Mouse (Mus musculus) hindbrain, embryonic 12.5 days (tissue): ENCODE results near the gene Pyy. TPM values are rescaled to one million over a fixed set of nuclear protein-coding genes. Genes with fewer than 3 reads are reported as not detected.

Source experiments
- ATAC-seq: fragments of 200-750 bp; cut with Nextera tagmentation; 2 replicates; pipeline ENCODE4 v1.8.0; 2017; ENCODE audit warnings: moderate TSS enrichment; ENCODE audit not compliant: low FRiP score
- H3K27ac ChIP-seq: fragments of 300-500 bp; sonication (generic); 2 replicates; pipeline ENCODE4 v1.5.1; 2016; ENCODE audit warnings: mild to moderate bottlenecking
- H3K27me3 ChIP-seq: fragments of 300-500 bp; sonication (generic); 2 replicates; pipeline ENCODE4 v1.6.1; 2016; ENCODE audit warnings: mild to moderate bottlenecking
- H3K36me3 ChIP-seq: fragments of 300-500 bp; sonication (generic); 2 replicates; pipeline ENCODE4 v1.6.1; 2016; ENCODE audit warnings: mild to moderate bottlenecking
- H3K4me1 ChIP-seq: fragments of 300-500 bp; sonication (generic); 2 replicates; pipeline ENCODE4 v1.6.1; 2016
- H3K4me2 ChIP-seq: fragments of 300-500 bp; sonication (generic); replicated peaks from 2 replicates; pipeline ENCODE4 v1.6.1; 2016; ENCODE audit warnings: mild to moderate bottlenecking
- H3K4me3 ChIP-seq: fragments of 300-500 bp; sonication (generic); 2 replicates; pipeline ENCODE4 v1.5.1; 2016; ENCODE audit warnings: mild to moderate bottlenecking
- H3K9ac ChIP-seq: fragments of 300-500 bp; sonication (generic); 2 replicates; pipeline ENCODE4 v1.6.1; 2016; ENCODE audit warnings: mild to moderate bottlenecking, moderate library complexity
- H3K9me3 ChIP-seq: fragments of 300-500 bp; sonication (generic); replicated peaks from 2 replicates; pipeline ENCODE4 v1.6.1; 2016; ENCODE audit warnings: mild to moderate bottlenecking
- WGBS: fragments of 180-500 bp; shearing (Covaris S2); methylation state at CpG from one replicate; pipeline ENCODE4 v1.1.7; 2016; 5-methylcytosine and 5-hydroxymethylcytosine counted together
- polyA plus RNA-seq: library from polyadenylated mRNA; unstranded; fragments of >200 nt; fragmentation: Nextera tagmentation; extraction: Ambion mirVana; gene quantifications from 2 replicates; pipeline ENCODE4 v1.2.1, GENCODE M21; 2016

Pyy gene
- polyA plus RNA-seq, 1 experiment from 2014 or later, result 5.5 TPM

DNA sequence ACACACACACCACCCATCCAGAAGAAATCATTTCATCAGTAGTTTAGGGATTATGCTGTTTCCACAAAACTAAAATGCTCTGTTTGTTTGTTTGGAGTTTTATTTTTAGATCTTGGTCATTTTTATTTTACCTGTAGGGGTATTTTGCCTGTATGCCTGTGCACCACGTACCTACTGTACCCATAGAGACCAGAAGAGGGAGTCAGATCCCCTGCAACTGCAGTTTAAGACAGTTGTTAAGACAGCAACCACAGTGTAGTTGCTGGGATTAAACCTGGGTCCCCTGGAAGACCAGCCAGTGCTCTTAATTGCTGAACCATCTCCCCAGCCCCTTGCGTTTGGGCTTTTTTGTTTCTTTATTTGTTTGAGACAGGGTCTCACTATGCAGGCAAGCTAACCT, 38.7 kb downstream of the Pyy start:
- H3K27me3 ChIP-seq, result no peaks in the 10 kb centered on the region
- no peak overlapping the region for H3K27ac ChIP-seq
- H3K4me2 ChIP-seq, result no peak overlapping the region
- peaks cover 12% of the 10 kb centered on the region for H3K4me1 ChIP-seq
- H3K9me3 ChIP-seq, result no peaks in the 10 kb centered on the region
- H3K9ac ChIP-seq, result no peak overlapping the region
- no peaks in the 10 kb centered on the region for H3K36me3 ChIP-seq
- no peak overlapping the region for H3K4me3 ChIP-seq
- 32% methylated on average over 2 of the region's 2 CpGs for WGBS
- no peak for ATAC-seq

- Histone ChIP-seq H3K9me3 (no peaks in the 10 kb centered on the region), H3K9ac (no peak overlapping the region), H3K4me2 (no peak overlapping the region), H3K27me3 (peaks cover 13% of the 10 kb centered on the region), H3K4me3 (no peak overlapping the region), H3K4me1 (peaks cover 6% of the 10 kb centered on the region), H3K36me3 (peaks cover 28% of the 10 kb centered on the region), H3K27ac (no peak overlapping the region)
- 74% methylated on average over 13 of the region's 13 CpGs for WGBS
- no peak for ATAC-seq
Observed at GRCm38 (mm10) chr11:102063076-102063475, 44.6 kb downstream of the Pyy start.

DNA sequence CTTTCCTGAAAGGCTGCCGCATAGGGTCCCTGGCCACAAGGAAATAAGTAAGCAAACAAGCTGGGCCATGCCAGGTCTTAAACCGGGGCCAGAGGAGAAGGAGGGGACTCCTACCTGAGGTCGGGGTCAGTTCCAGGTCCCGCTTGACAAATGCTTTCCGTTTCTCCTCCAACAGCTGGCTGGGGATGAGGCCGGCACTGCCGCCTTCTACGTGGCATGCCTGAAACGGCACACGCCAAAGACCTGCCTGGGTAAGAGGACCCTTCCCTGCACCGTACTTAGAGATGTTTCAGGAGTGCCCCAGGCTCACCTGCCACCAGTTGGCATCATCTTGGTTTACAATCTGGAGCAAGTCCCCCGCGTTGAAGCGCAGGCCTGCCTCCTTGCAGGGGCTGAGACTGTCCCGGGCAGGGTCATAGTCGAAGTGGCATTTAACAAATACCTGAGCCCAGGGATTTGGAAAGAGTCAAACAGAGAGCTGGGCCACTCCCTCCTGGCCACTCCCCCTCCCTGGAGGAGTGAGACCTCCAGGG, 45.6 kb downstream of the Pyy start:
- Histone ChIP-seq H3K27ac (no peak overlapping the region), H3K4me1 (peaks cover 6% of the 10 kb centered on the region), H3K36me3 (peaks cover 28% of the 10 kb centered on the region), H3K9me3 (no peaks in the 10 kb centered on the region), H3K27me3 (peaks cover 13% of the 10 kb centered on the region), H3K4me3 (no peak overlapping the region), H3K4me2 (peak overlapping the region; percentile 77; the same call in 1 of the 2 replicates), H3K9ac (no peak overlapping the region)
- no peak for ATAC-seq
- WGBS, result 23% methylated on average over 16 of the region's 16 CpGs

GRCm38 (mm10) chr11:102061236-102061940, 46.2 kb downstream of the Pyy start:
- Histone ChIP-seq H3K9ac (peak overlapping the region; percentile 62), H3K9me3 (no peaks in the 10 kb centered on the region), H3K4me1 (peaks cover 6% of the 10 kb centered on the region), H3K4me3 (peak overlapping the region; percentile 36), H3K27ac (no peak overlapping the region), H3K4me2 (peak overlapping the region; percentile 77), H3K27me3 (peaks cover 13% of the 10 kb centered on the region), H3K36me3 (peaks cover 28% of the 10 kb centered on the region)
- 4% methylated on average over 22 of the region's 23 CpGs for WGBS
- ATAC-seq, result peak; percentile 65

Other genes with a start within 250 kb of the Pyy start
- gene Meox1, start 213.5 kb downstream of the Pyy start, polyA plus RNA-seq, result 1.4 and 1.9 TPM in 2 replicates
- 0.46 and 0.79 TPM in 2 replicates for gene Sost, start 140.8 kb downstream of the Pyy start, polyA plus RNA-seq
- not detected in 2 replicates for gene Cfap97d1, start 123.6 kb downstream of the Pyy start, polyA plus RNA-seq
- 11.4 and 12.9 TPM in 2 replicates for gene Dusp3, start 120.8 kb downstream of the Pyy start, polyA plus RNA-seq
- gene Mpp3, start 79.4 kb downstream of the Pyy start, polyA plus RNA-seq, result 35.6 and 36.2 TPM in 2 replicates
- gene Cd300lg, start 66.3 kb downstream of the Pyy start, polyA plus RNA-seq, result 0.12 and 0.43 TPM in 2 replicates
- gene Mpp2, start 19.3 kb downstream of the Pyy start, polyA plus RNA-seq, result 22.0 and 24.1 TPM in 2 replicates
- gene Ppy, start 6.5 kb downstream of the Pyy start, polyA plus RNA-seq, result not detected in 2 replicates
- 0.14 TPM in 1 of 2 replicates, not detected in the other for gene Nags, start 37.7 kb upstream of the Pyy start, polyA plus RNA-seq
- gene Tmem101, start 48.6 kb upstream of the Pyy start, polyA plus RNA-seq, result 37.9 and 40.4 TPM in 2 replicates
- 114 TPM in 2 replicates for gene Lsm12, start 77.5 kb upstream of the Pyy start, polyA plus RNA-seq
- gene G6pc3, start 81.8 kb upstream of the Pyy start, polyA plus RNA-seq, result 26.8 and 27.0 TPM in 2 replicates
- 97.2 and 103 TPM in 2 replicates for gene Hdac5, start 122.3 kb upstream of the Pyy start, polyA plus RNA-seq
- 9.4 and 12.5 TPM in 2 replicates for gene BC030867, start 141.1 kb upstream of the Pyy start, polyA plus RNA-seq
- gene Asb16, start 160.9 kb upstream of the Pyy start, polyA plus RNA-seq, result not detected in 2 replicates
- 67.9 and 68.4 TPM in 2 replicates for gene Tmub2, start 177.1 kb upstream of the Pyy start, polyA plus RNA-seq
- 28.5 and 29.7 TPM in 2 replicates for gene Atxn7l3, start 188.8 kb upstream of the Pyy start, polyA plus RNA-seq
- 101 and 111 TPM in 2 replicates for gene Ubtf, start 211.9 kb upstream of the Pyy start, polyA plus RNA-seq